Mouse (Mus musculus): Measurements from ENCODE around the gene Galnt17.

- TF ChIP-seq EP300 (optimal IDR thresholded peaks at IDR 0.05) (no peak), CTCF (IDR thresholded peaks at IDR 0.05; ENCODE audit: low read depth) (no peak)
Observed at GRCm38 (mm10) chr5:130880331-130880730, 428.0 kb downstream of the Galnt17 start.

Data from stomach, postnatal 0 days (tissue).